Mouse (Mus musculus) MEL (cell line): ENCODE results near the gene Rbm38. TPM values are rescaled to one million over a fixed set of nuclear protein-coding genes. Genes with fewer than 3 reads are reported as not detected.

Experiments
- DNase-seq: peaks from one replicate; pipeline ENCODE4 v3.0.0; 2011; ENCODE audit warnings: low read depth, low spot score
- H3K27ac ChIP-seq: 2 replicates; pipeline ENCODE4 v1.5.1; 2012; ENCODE audit warnings: low read depth, mild to moderate bottlenecking, control low read depth, low read length, moderate library complexity; ENCODE audit not compliant: control insufficient read depth
- H3K27me3 ChIP-seq, 2 experiments: fragments of 150-350 bp in 1 of 2; sonication (generic) in 1 of 2; 2 replicates each; pipeline ENCODE4 v1.6.1; 2012; ENCODE audit warnings: low read length in 2 of 2, mild to moderate bottlenecking in 2 of 2, improper control_type of control experiment in 1 of 2, moderate library complexity in 1 of 2; ENCODE audit not compliant: insufficient read depth in 2 of 2, control insufficient read depth in 1 of 2
- H3K36me3 ChIP-seq, 2 experiments: 2 replicates each; pipeline ENCODE4 v1.6.1; 2012 to 2014; ENCODE audit warnings: low read length in 2 of 2, improper control_type of control experiment in 1 of 2, inconsistent platforms in 1 of 2, mild to moderate bottlenecking in 1 of 2; ENCODE audit not compliant: insufficient read depth in 2 of 2, control insufficient read depth in 1 of 2
- H3K4me1 ChIP-seq, 2 experiments: fragments of 150-350 bp in 1 of 2; sonication (generic) in 1 of 2; 2 replicates each; pipeline ENCODE4 v1.6.1; 2012; ENCODE audit warnings: low read length in 2 of 2, improper control_type of control experiment in 1 of 2, mild to moderate bottlenecking in 1 of 2; ENCODE audit not compliant: insufficient read depth in 2 of 2, control insufficient read depth in 1 of 2
- H3K4me3 ChIP-seq, 2 experiments: fragments of 150-350 bp in 1 of 2; sonication (generic) in 1 of 2; 2 replicates each; pipeline ENCODE4 v1.5.1; 2012; ENCODE audit warnings: low read depth in 2 of 2, low read length in 2 of 2, mild to moderate bottlenecking in 2 of 2, moderate library complexity in 2 of 2, control low read depth in 1 of 2, improper control_type of control experiment in 1 of 2; ENCODE audit not compliant: control insufficient read depth in 1 of 2, insufficient read depth in 1 of 2
- H3K79me2 ChIP-seq: 2 replicates; pipeline ENCODE4 v1.6.1; 2012; ENCODE audit warnings: mild to moderate bottlenecking, low read length, moderate library complexity; ENCODE audit not compliant: control insufficient read depth, poor library complexity, insufficient read depth
- H3K9ac ChIP-seq: 2 replicates; pipeline ENCODE4 v1.6.1; 2012; ENCODE audit warnings: low read depth, mild to moderate bottlenecking, control low read depth, low read length, moderate library complexity; ENCODE audit not compliant: control insufficient read depth, poor library complexity, severe bottlenecking
- H3K9me3 ChIP-seq: fragments of 150-350 bp; sonication (generic); replicated peaks from 2 replicates; pipeline ENCODE4 v1.6.1; 2012; ENCODE audit warnings: mild to moderate bottlenecking, low read length, improper control_type of control experiment, moderate library complexity; ENCODE audit not compliant: insufficient read depth
- BHLHE40 ChIP-seq: IDR thresholded peaks from 2 replicates; pipeline ENCODE4 v1.6.1; 2012; ENCODE audit warnings: low read depth, mild to moderate bottlenecking, inconsistent platforms, low read length, improper control_type of control experiment, borderline replicate concordance
- CHD2 ChIP-seq: IDR thresholded peaks from 2 replicates; pipeline ENCODE4 v1.6.1; 2011; ENCODE audit warnings: low read length, improper control_type of control experiment
- E2F4 ChIP-seq: IDR thresholded peaks from 2 replicates; pipeline ENCODE4 v1.6.1; 2011; ENCODE audit warnings: low read depth, low read length, improper control_type of control experiment, borderline replicate concordance
- ELF1 ChIP-seq: IDR thresholded peaks from 2 replicates; pipeline ENCODE4 v1.6.1; 2014; ENCODE audit warnings: low read depth, mild to moderate bottlenecking, inconsistent platforms, low read length, improper control_type of control experiment, moderate library complexity
- EP300 ChIP-seq, 2 experiments: IDR thresholded peaks; 2 replicates each; pipeline ENCODE4 v1.6.1; 2011; ENCODE audit warnings: improper control_type of control experiment in 2 of 2, low read length in 2 of 2, low read depth in 1 of 2, mild to moderate bottlenecking in 1 of 2
- ETS1 ChIP-seq: IDR thresholded peaks from 2 replicates; pipeline ENCODE4 v1.6.1; 2012; ENCODE audit warnings: low read depth, mild to moderate bottlenecking, inconsistent platforms, low read length, improper control_type of control experiment, moderate library complexity
- GATA1 ChIP-seq: IDR thresholded peaks from 2 replicates; pipeline ENCODE4 v1.6.1; 2011; ENCODE audit warnings: low read depth, low read length, improper control_type of control experiment
- JUND ChIP-seq: IDR thresholded peaks from 2 replicates; pipeline ENCODE4 v1.6.1; 2011; ENCODE audit warnings: low read depth, mild to moderate bottlenecking, improper control_type of control experiment, low read length
- KAT2A ChIP-seq: conservative IDR thresholded peaks from 2 replicates; pipeline ENCODE4 v1.6.1; 2012; ENCODE audit warnings: low read depth, low read length, improper control_type of control experiment, inconsistent platforms
- MAZ ChIP-seq: IDR thresholded peaks from 2 replicates; pipeline ENCODE4 v1.6.1; 2012; ENCODE audit warnings: low read depth, mild to moderate bottlenecking, inconsistent platforms, low read length, improper control_type of control experiment
- MEF2A ChIP-seq: IDR thresholded peaks from 2 replicates; pipeline ENCODE4 v1.6.1; 2014; ENCODE audit warnings: low read depth, mild to moderate bottlenecking, inconsistent platforms, low read length, improper control_type of control experiment; ENCODE audit not compliant: poor library complexity, insufficient replicate concordance, severe bottlenecking; ENCODE audit errors: extremely low read depth
- MXI1 ChIP-seq: IDR thresholded peaks from 2 replicates; pipeline ENCODE4 v1.6.1; 2011; ENCODE audit warnings: mild to moderate bottlenecking, low read depth, low read length, improper control_type of control experiment
- MYC ChIP-seq: IDR thresholded peaks from 2 replicates; pipeline ENCODE4 v1.6.1; 2011; ENCODE audit warnings: low read depth, mild to moderate bottlenecking, low read length, improper control_type of control experiment, moderate library complexity
- NELFE ChIP-seq: IDR thresholded peaks from 2 replicates; pipeline ENCODE4 v1.6.1; 2011; ENCODE audit warnings: low read depth, low read length, improper control_type of control experiment
- POLR2A ChIP-seq, 2 experiments: IDR thresholded peaks; 2 replicates each; pipeline ENCODE4 v1.6.1; 2011 to 2012; ENCODE audit warnings: low read length in 2 of 2, mild to moderate bottlenecking in 2 of 2, control low read depth in 1 of 2, improper control_type of control experiment in 1 of 2, low read depth in 1 of 2, moderate library complexity in 1 of 2; ENCODE audit not compliant: control insufficient read depth in 1 of 2, insufficient read depth in 1 of 2, poor library complexity in 1 of 2
- POLR2AphosphoS2 ChIP-seq: IDR thresholded peaks from 2 replicates; pipeline ENCODE4 v1.6.1; 2011; ENCODE audit warnings: low read length, improper control_type of control experiment
- RAD21 ChIP-seq: IDR thresholded peaks from 2 replicates; pipeline ENCODE4 v1.6.1; 2011; ENCODE audit warnings: mild to moderate bottlenecking, low read depth, low read length, improper control_type of control experiment
- RCOR1 ChIP-seq: IDR thresholded peaks from 2 replicates; pipeline ENCODE4 v1.6.1; 2012; ENCODE audit warnings: low read depth, mild to moderate bottlenecking, inconsistent platforms, low read length, improper control_type of control experiment
- SIN3A ChIP-seq: IDR thresholded peaks from 2 replicates; pipeline ENCODE4 v1.6.1; 2012; ENCODE audit warnings: low read length, improper control_type of control experiment, inconsistent platforms
- SMC3 ChIP-seq: IDR thresholded peaks from 2 replicates; pipeline ENCODE4 v1.6.1; 2011; ENCODE audit warnings: low read depth, low read length, improper control_type of control experiment
- TBP ChIP-seq: IDR thresholded peaks from 2 replicates; pipeline ENCODE4 v1.8.0; 2011; ENCODE audit warnings: low read depth, low read length, improper control_type of control experiment
- TCF12 ChIP-seq: IDR thresholded peaks from 2 replicates; pipeline ENCODE4 v1.6.1; 2014; ENCODE audit warnings: low read depth, mild to moderate bottlenecking, inconsistent platforms, low read length, improper control_type of control experiment, moderate library complexity
- UBTF ChIP-seq: IDR thresholded peaks from 2 replicates; pipeline ENCODE4 v1.6.1; 2012; ENCODE audit warnings: low read depth, mild to moderate bottlenecking, inconsistent platforms, low read length, improper control_type of control experiment, moderate library complexity, borderline replicate concordance; ENCODE audit not compliant: insufficient read depth
- USF2 ChIP-seq, 2 experiments: IDR thresholded peaks; 2 replicates each; pipeline ENCODE4 v1.6.1; 2011 to 2012; ENCODE audit warnings: improper control_type of control experiment in 2 of 2, low read length in 2 of 2, borderline replicate concordance in 1 of 2, inconsistent platforms in 1 of 2, low read depth in 1 of 2, mild to moderate bottlenecking in 1 of 2; ENCODE audit not compliant: insufficient read depth in 1 of 2
- ZKSCAN1 ChIP-seq: IDR thresholded peaks from 2 replicates; pipeline ENCODE4 v1.6.1; 2012; ENCODE audit warnings: low read depth, mild to moderate bottlenecking, inconsistent platforms, low read length, improper control_type of control experiment, moderate library complexity
- polyA plus RNA-seq, 2 experiments: library from polyadenylated mRNA; stranded (reverse) in 1 of 2; unstranded in 1 of 2; fragments of >175 nt in 1 of 2; fragments of >200 nt in 1 of 2; gene quantifications; 2 replicates each; pipeline versions ENCODE4 v1.2.1 to v1.2.4; 2012; ENCODE audit warnings: low replicate concordance in 2 of 2, low read depth in 1 of 2; ENCODE audit not compliant: insufficient read length in 2 of 2, insufficient read depth in 1 of 2, missing spikeins in 1 of 2
- total RNA-seq: library from RNA; depleted of rRNA; stranded (reverse); fragments of 300-350 nt; gene quantifications from 2 replicates; pipeline ENCODE4 v1.2.3, GENCODE M21; 2012

Gene Rbm38
- total and polyA plus RNA-seq, 3 experiments = 39.0 to 207 TPM; not detected in 1

DNA sequence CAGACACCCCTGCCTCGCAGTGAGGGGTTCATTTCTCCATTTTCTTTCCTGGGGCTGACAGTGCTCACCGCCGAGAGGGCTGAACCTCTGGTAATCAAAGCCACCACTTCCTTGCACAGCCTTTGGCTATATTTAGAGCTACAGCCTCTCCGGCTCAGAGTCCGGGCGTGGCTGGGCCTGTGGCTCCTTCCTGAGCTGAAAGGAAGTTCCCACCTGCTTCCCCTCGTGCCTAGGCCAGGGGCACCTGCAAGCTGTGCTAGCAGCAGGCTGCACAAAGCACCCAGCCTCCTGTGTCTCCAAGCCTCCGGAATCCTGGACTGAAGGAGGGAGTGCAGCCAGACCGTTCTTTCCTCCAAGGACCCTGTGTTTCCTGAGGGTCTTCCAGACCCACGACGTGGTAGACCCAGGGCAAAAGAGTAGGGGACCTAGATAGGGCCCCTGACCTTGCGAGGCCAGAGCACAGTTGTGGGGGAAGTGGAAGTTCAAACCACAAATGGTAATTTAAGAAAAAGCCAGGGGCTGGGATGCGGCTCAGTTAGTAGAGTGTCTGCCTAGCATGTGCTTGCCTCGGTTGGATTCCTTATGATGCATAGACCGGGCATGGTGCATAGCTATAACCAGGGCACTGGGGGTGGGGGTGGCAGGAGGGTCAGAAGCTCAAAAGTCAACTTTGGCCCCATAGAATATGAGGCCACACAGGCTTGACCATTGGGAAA, 26.4 kb downstream of the Rbm38 start (continued):
- peak; percentile 73; the same call in 1 of the 2 replicates for TF ChIP-seq BHLHE40
- TF ChIP-seq NELFE = no peak
- peak; percentile 69 for TF ChIP-seq MXI1
- no peak for TF ChIP-seq MYC
- 0 out of 2 replicates have a peak, but pooled peaks have one; percentile 36 for TF ChIP-seq TBP
- TF ChIP-seq RCOR1 = peak; percentile 74
- no peak for TF ChIP-seq KAT2A
- TF ChIP-seq JUND = no peak
- TF ChIP-seq POLR2AphosphoS2 = no peak
- TF ChIP-seq CHD2 = no peak
- peak; percentile 41; the same call in 1 of the 2 replicates for TF ChIP-seq ELF1
- TF ChIP-seq TCF12 = peak; percentile 64
- peak; percentile 58; the same call in 1 of the 2 replicates for TF ChIP-seq SIN3A
- TF ChIP-seq ETS1 = peak; percentile 59; the same call in 1 of the 2 replicates
- TF ChIP-seq MEF2A = no peak
- no peak for TF ChIP-seq RAD21
- 0 out of 2 replicates have a peak, but pooled peaks have one; percentile 56 for TF ChIP-seq ZKSCAN1
- TF ChIP-seq UBTF = no peak
- no peak for TF ChIP-seq USF2 (IDR thresholded peaks at IDR 0.05; ENCODE audit: borderline replicate concordance in 1 of 2, insufficient read depth in 1 of 2, low read depth in 1 of 2, low read length in 2 of 2)
- TF ChIP-seq POLR2A (IDR thresholded peaks at IDR 0.05; ENCODE audit: control insufficient read depth in 1 of 2, insufficient read depth in 1 of 2, low read depth in 1 of 2, low read length in 2 of 2, poor library complexity in 1 of 2) = peak; percentile 51 to 58; a peak in 3 of 4 replicates

DNA sequence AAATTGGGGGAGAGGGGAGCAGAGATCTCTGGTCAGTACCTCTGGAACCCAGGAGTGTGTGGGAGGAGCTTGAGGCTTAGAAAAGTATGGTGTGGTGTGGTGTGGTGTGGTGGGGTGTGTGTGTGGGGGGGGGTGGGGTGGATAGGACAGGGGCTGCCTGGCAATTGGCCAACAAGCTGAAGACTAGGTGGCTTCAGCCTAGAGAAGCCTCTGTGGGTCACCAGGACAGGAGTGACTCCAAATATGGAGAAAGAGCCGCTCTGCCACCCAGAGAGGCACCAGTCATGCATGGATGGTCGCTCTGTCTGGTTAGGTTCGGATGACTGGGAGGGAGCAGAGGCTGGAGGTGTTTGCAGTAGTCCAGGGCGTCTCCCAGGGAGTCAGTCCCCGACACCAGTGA, 27.2 kb downstream of the Rbm38 start:
- Histone ChIP-seq H3K27me3 (no peaks in the 10 kb centered on the region), H3K4me3 (no peak overlapping the region), H3K79me2 (no peaks in the 10 kb centered on the region), H3K9me3 (no peaks in the 10 kb centered on the region), H3K9ac (no peak overlapping the region), H3K27ac (no peak overlapping the region), H3K4me1 (peaks cover 3 to 10% of the 10 kb centered on the region in 2 experiments; a peak in 3 of 4 replicates), H3K36me3 (peaks cover 0 to 10% of the 10 kb centered on the region in 2 experiments; a peak in 2 of 4 replicates)
- DNase-seq = no peak
- no peak for TF ChIP-seq ZKSCAN1
- no peak for TF ChIP-seq BHLHE40
- no peak for TF ChIP-seq USF2 (IDR thresholded peaks at IDR 0.05; ENCODE audit: borderline replicate concordance in 1 of 2, insufficient read depth in 1 of 2, low read depth in 1 of 2, low read length in 2 of 2)
- no peak for TF ChIP-seq KAT2A
- TF ChIP-seq EP300 (IDR thresholded peaks at IDR 0.05; ENCODE audit: low read depth in 1 of 2, low read length in 2 of 2) = no peak
- no peak for TF ChIP-seq RCOR1
- no peak for TF ChIP-seq JUND
- no peak for TF ChIP-seq POLR2AphosphoS2
- TF ChIP-seq MAZ = no peak
- no peak for TF ChIP-seq TBP
- no peak for TF ChIP-seq SMC3
- no peak for TF ChIP-seq GATA1
- no peak for TF ChIP-seq NELFE
- no peak for TF ChIP-seq MXI1
- no peak for TF ChIP-seq MYC
- no peak for TF ChIP-seq E2F4
- no peak for TF ChIP-seq ETS1
